Mouse (Mus musculus): ENCODE data around the gene E330021D16Rik. TPM values are rescaled to one million over a fixed set of nuclear protein-coding genes. Genes with fewer than 3 reads are reported as not detected.

The E330021D16Rik gene
- total RNA-seq, 1 experiment: 0.36 TPM

- H3K9me3 ChIP-seq (ENCODE audit: control insufficient read depth, insufficient read depth, low read depth, low read length): no peaks in the 10 kb centered on the region
- no peak overlapping the region for H3K27ac ChIP-seq (ENCODE audit: insufficient read depth, low read depth, low read length, poor library complexity, severe bottlenecking)
- H3K36me3 ChIP-seq (ENCODE audit: control insufficient read depth, insufficient read depth, low read length, poor library complexity, severe bottlenecking): no peaks in the 10 kb centered on the region
- H3K4me1 ChIP-seq (ENCODE audit: control insufficient read depth in 2 of 2, insufficient read depth in 2 of 2, low read length in 2 of 2, poor library complexity in 1 of 2): peaks cover 0 to 10% of the 10 kb centered on the region in 2 experiments; a peak in 2 of 4 replicates
- H3K4me3 ChIP-seq (ENCODE audit: insufficient read depth in 1 of 2, low read depth in 1 of 2, low read length in 2 of 2, poor library complexity in 1 of 2, severe bottlenecking in 1 of 2): no peak overlapping the region
- DNase-seq (ENCODE audit: low read depth, low spot score): no peak
- in situ Hi-C loops (cut with MboI; ENCODE audit: low sequenced_read_pairs in 2 of 2, unreplicated experiment in 2 of 2): no loop called here
- TF ChIP-seq ZNF384 (IDR thresholded peaks at IDR 0.05; ENCODE audit: low read depth, low read length): no peak
- TF ChIP-seq ZC3H11A (IDR thresholded peaks at IDR 0.05; ENCODE audit: borderline replicate concordance, low read depth, low read length): no peak
- no peak for TF ChIP-seq CHD2 (IDR thresholded peaks at IDR 0.05; ENCODE audit: low read depth, low read length)
- no peak for TF ChIP-seq MAFK (IDR thresholded peaks at IDR 0.05; ENCODE audit: insufficient read depth, low read depth, low read length)
- TF ChIP-seq HCFC1 (IDR thresholded peaks at IDR 0.05; ENCODE audit: borderline replicate concordance, insufficient read depth, low read length): no peak
- H3K9ac ChIP-seq (ENCODE audit: insufficient read depth, low read depth, low read length, poor library complexity, severe bottlenecking): no peak overlapping the region
Observed at GRCm38 (mm10) chr6:136459156-136459555, 43.8 kb upstream of the E330021D16Rik start.

GRCm38 (mm10) chr6:136456302-136456701 is 40.9 kb upstream of the E330021D16Rik start:
- no peak for DNase-seq (ENCODE audit: low read depth, low spot score)
- TF ChIP-seq MAFK (IDR thresholded peaks at IDR 0.05; ENCODE audit: insufficient read depth, low read depth, low read length): no peak
- no peak for TF ChIP-seq ZNF384 (IDR thresholded peaks at IDR 0.05; ENCODE audit: low read depth, low read length)
- no peak for TF ChIP-seq CHD2 (IDR thresholded peaks at IDR 0.05; ENCODE audit: low read depth, low read length)
- no peak for TF ChIP-seq HCFC1 (IDR thresholded peaks at IDR 0.05; ENCODE audit: borderline replicate concordance, insufficient read depth, low read length)
- no peak for TF ChIP-seq ZC3H11A (IDR thresholded peaks at IDR 0.05; ENCODE audit: borderline replicate concordance, low read depth, low read length)
- Histone ChIP-seq H3K4me3 (ENCODE audit: insufficient read depth in 1 of 2, low read depth in 1 of 2, low read length in 2 of 2, poor library complexity in 1 of 2, severe bottlenecking in 1 of 2) (no peak overlapping the region), H3K9ac (ENCODE audit: insufficient read depth, low read depth, low read length, poor library complexity, severe bottlenecking) (no peak overlapping the region), H3K4me1 (ENCODE audit: control insufficient read depth in 2 of 2, insufficient read depth in 2 of 2, low read length in 2 of 2, poor library complexity in 1 of 2) (no peaks in the 10 kb centered on the region; a peak in 1 of 4 replicates), H3K27ac (ENCODE audit: insufficient read depth, low read depth, low read length, poor library complexity, severe bottlenecking) (no peak overlapping the region), H3K36me3 (ENCODE audit: control insufficient read depth, insufficient read depth, low read length, poor library complexity, severe bottlenecking) (no peaks in the 10 kb centered on the region), H3K9me3 (ENCODE audit: control insufficient read depth, insufficient read depth, low read depth, low read length) (no peaks in the 10 kb centered on the region)
- in situ Hi-C loops (cut with MboI; ENCODE audit: low sequenced_read_pairs in 2 of 2, unreplicated experiment in 2 of 2): no loop called here

GRCm38 (mm10) chr6:136455696-136456095 is 40.3 kb upstream of the E330021D16Rik start:
- Histone ChIP-seq H3K36me3 (ENCODE audit: control insufficient read depth, insufficient read depth, low read length, poor library complexity, severe bottlenecking) (no peaks in the 10 kb centered on the region), H3K9ac (ENCODE audit: insufficient read depth, low read depth, low read length, poor library complexity, severe bottlenecking) (no peak overlapping the region), H3K4me1 (ENCODE audit: control insufficient read depth in 2 of 2, insufficient read depth in 2 of 2, low read length in 2 of 2, poor library complexity in 1 of 2) (no peaks in the 10 kb centered on the region; a peak in 1 of 4 replicates), H3K9me3 (ENCODE audit: control insufficient read depth, insufficient read depth, low read depth, low read length) (no peaks in the 10 kb centered on the region), H3K27ac (ENCODE audit: insufficient read depth, low read depth, low read length, poor library complexity, severe bottlenecking) (no peak overlapping the region), H3K4me3 (ENCODE audit: insufficient read depth in 1 of 2, low read depth in 1 of 2, low read length in 2 of 2, poor library complexity in 1 of 2, severe bottlenecking in 1 of 2) (no peak overlapping the region)
- in situ Hi-C loops (cut with MboI; ENCODE audit: low sequenced_read_pairs in 2 of 2, unreplicated experiment in 2 of 2): no loop called here
- no peak for DNase-seq (ENCODE audit: low read depth, low spot score)
- TF ChIP-seq CHD2 (IDR thresholded peaks at IDR 0.05; ENCODE audit: low read depth, low read length): no peak
- TF ChIP-seq ZC3H11A (IDR thresholded peaks at IDR 0.05; ENCODE audit: borderline replicate concordance, low read depth, low read length): no peak
- TF ChIP-seq MAFK (IDR thresholded peaks at IDR 0.05; ENCODE audit: insufficient read depth, low read depth, low read length): no peak

- in situ Hi-C loops (cut with MboI; ENCODE audit: low sequenced_read_pairs in 2 of 2, unreplicated experiment in 2 of 2): no loop called here
- no peak for TF ChIP-seq CHD2 (IDR thresholded peaks at IDR 0.05; ENCODE audit: low read depth, low read length)
- TF ChIP-seq ZC3H11A (IDR thresholded peaks at IDR 0.05; ENCODE audit: borderline replicate concordance, low read depth, low read length): no peak
- TF ChIP-seq HCFC1 (IDR thresholded peaks at IDR 0.05; ENCODE audit: borderline replicate concordance, insufficient read depth, low read length): no peak
- no peak for TF ChIP-seq ZNF384 (IDR thresholded peaks at IDR 0.05; ENCODE audit: low read depth, low read length)
- no peak for TF ChIP-seq MAFK (IDR thresholded peaks at IDR 0.05; ENCODE audit: insufficient read depth, low read depth, low read length)
- Histone ChIP-seq H3K36me3 (ENCODE audit: control insufficient read depth, insufficient read depth, low read length, poor library complexity, severe bottlenecking) (no peaks in the 10 kb centered on the region), H3K9ac (ENCODE audit: insufficient read depth, low read depth, low read length, poor library complexity, severe bottlenecking) (no peak overlapping the region), H3K4me1 (ENCODE audit: control insufficient read depth in 2 of 2, insufficient read depth in 2 of 2, low read length in 2 of 2, poor library complexity in 1 of 2) (peaks cover 0 to 2% of the 10 kb centered on the region in 2 experiments; a peak in 1 of 4 replicates), H3K27ac (ENCODE audit: insufficient read depth, low read depth, low read length, poor library complexity, severe bottlenecking) (no peak overlapping the region), H3K4me3 (ENCODE audit: insufficient read depth in 1 of 2, low read depth in 1 of 2, low read length in 2 of 2, poor library complexity in 1 of 2, severe bottlenecking in 1 of 2) (no peak overlapping the region), H3K9me3 (ENCODE audit: control insufficient read depth, insufficient read depth, low read depth, low read length) (no peaks in the 10 kb centered on the region)
- DNase-seq (ENCODE audit: low read depth, low spot score): no peak
Observed at GRCm38 (mm10) chr6:136452623-136453022, 37.3 kb upstream of the E330021D16Rik start.

- no peak for DNase-seq (ENCODE audit: low read depth, low spot score)
- in situ Hi-C loops (cut with MboI; ENCODE audit: low sequenced_read_pairs in 2 of 2, unreplicated experiment in 2 of 2): no loop called here
- TF ChIP-seq ZNF384 (IDR thresholded peaks at IDR 0.05; ENCODE audit: low read depth, low read length) (no peak), CHD2 (IDR thresholded peaks at IDR 0.05; ENCODE audit: low read depth, low read length) (no peak), ZC3H11A (IDR thresholded peaks at IDR 0.05; ENCODE audit: borderline replicate concordance, low read depth, low read length) (no peak), MAFK (IDR thresholded peaks at IDR 0.05; ENCODE audit: insufficient read depth, low read depth, low read length) (no peak), HCFC1 (IDR thresholded peaks at IDR 0.05; ENCODE audit: borderline replicate concordance, insufficient read depth, low read length) (no peak)
Observed at GRCm38 (mm10) chr6:136450863-136451262, 35.5 kb upstream of the E330021D16Rik start.

More at GRCm38 (mm10) chr6:136450863-136451262, 35.5 kb upstream of the E330021D16Rik start:
- Histone ChIP-seq H3K36me3 (ENCODE audit: control insufficient read depth, insufficient read depth, low read length, poor library complexity, severe bottlenecking) (no peaks in the 10 kb centered on the region), H3K27ac (ENCODE audit: insufficient read depth, low read depth, low read length, poor library complexity, severe bottlenecking) (no peak overlapping the region), H3K4me3 (ENCODE audit: insufficient read depth in 1 of 2, low read depth in 1 of 2, low read length in 2 of 2, poor library complexity in 1 of 2, severe bottlenecking in 1 of 2) (no peak overlapping the region), H3K9me3 (ENCODE audit: control insufficient read depth, insufficient read depth, low read depth, low read length) (no peaks in the 10 kb centered on the region), H3K9ac (ENCODE audit: insufficient read depth, low read depth, low read length, poor library complexity, severe bottlenecking) (no peak overlapping the region), H3K4me1 (ENCODE audit: control insufficient read depth in 2 of 2, insufficient read depth in 2 of 2, low read length in 2 of 2, poor library complexity in 1 of 2) (peaks cover 0 to 2% of the 10 kb centered on the region in 2 experiments; a peak in 1 of 4 replicates)
